Mouse (Mus musculus): ENCODE data around the gene Ccdc61. TPM values are rescaled to one million over a fixed set of nuclear protein-coding genes. Genes with fewer than 3 reads are reported as not detected.

The Ccdc61 gene
- polyA plus RNA-seq, 1 experiment from 2014 or later = 8.4 TPM

- Histone ChIP-seq H3K4me3 (ENCODE audit: low read depth, low read length) (peak overlapping the region; percentile 38), H3K36me3 (ENCODE audit: control insufficient read depth, insufficient read depth) (no peaks in the 10 kb centered on the region), H3K27me3 (ENCODE audit: control insufficient read depth, insufficient read depth, low read depth, low read length) (peaks cover 15% of the 10 kb centered on the region), H3K27ac (ENCODE audit: low read length) (no peak overlapping the region), H3K4me2 (ENCODE audit: low read depth, low read length) (peak overlapping the region; percentile 66), H3K9ac (ENCODE audit: low read depth, low read length) (no peak overlapping the region), H3K9me3 (replicated peaks; ENCODE audit: control insufficient read depth, low read length) (no peaks in the 10 kb centered on the region), H3K4me1 (ENCODE audit: control insufficient read depth, low read depth, low read length) (peaks cover 11% of the 10 kb centered on the region)
- peak; percentile 52 for ATAC-seq (ENCODE audit: low read depth)
- 4% methylated on average over 41 of the region's 41 CpGs for WGBS (ENCODE audit: insufficient replicate concordance)
These were observed 16.4 kb downstream of the Ccdc61 start for GRCm38 (mm10) chr7:18893651-18894430.

- Histone ChIP-seq H3K9ac (ENCODE audit: low read depth, low read length) (no peak overlapping the region), H3K27ac (ENCODE audit: low read length) (no peak overlapping the region), H3K4me1 (ENCODE audit: control insufficient read depth, low read depth, low read length) (peaks cover 11% of the 10 kb centered on the region), H3K36me3 (ENCODE audit: control insufficient read depth, insufficient read depth) (no peaks in the 10 kb centered on the region), H3K9me3 (replicated peaks; ENCODE audit: control insufficient read depth, low read length) (no peaks in the 10 kb centered on the region), H3K27me3 (ENCODE audit: control insufficient read depth, insufficient read depth, low read depth, low read length) (peaks cover 15% of the 10 kb centered on the region), H3K4me3 (ENCODE audit: low read depth, low read length) (no peak overlapping the region), H3K4me2 (ENCODE audit: low read depth, low read length) (no peak overlapping the region)
- ATAC-seq (ENCODE audit: low read depth) = no peak
- 31% methylated on average over 27 of the region's 27 CpGs for WGBS (ENCODE audit: insufficient replicate concordance)
These were observed 17.2 kb downstream of the Ccdc61 start for GRCm38 (mm10) chr7:18893009-18893408.

- Histone ChIP-seq H3K9me3 (replicated peaks; ENCODE audit: control insufficient read depth, low read length) (no peaks in the 10 kb centered on the region), H3K9ac (ENCODE audit: low read depth, low read length) (no peak overlapping the region)
These were observed 18.2 kb downstream of the Ccdc61 start for GRCm38 (mm10) chr7:18891872-18892599.

GRCm38 (mm10) chr7:18890848-18891247 lies 19.4 kb downstream of the Ccdc61 start:
- Histone ChIP-seq H3K4me2 (ENCODE audit: low read depth, low read length) (no peak overlapping the region), H3K27ac (ENCODE audit: low read length) (no peak overlapping the region), H3K27me3 (ENCODE audit: control insufficient read depth, insufficient read depth, low read depth, low read length) (peaks cover 15% of the 10 kb centered on the region), H3K36me3 (ENCODE audit: control insufficient read depth, insufficient read depth) (no peaks in the 10 kb centered on the region), H3K4me1 (ENCODE audit: control insufficient read depth, low read depth, low read length) (peaks cover 11% of the 10 kb centered on the region), H3K4me3 (ENCODE audit: low read depth, low read length) (no peak overlapping the region), H3K9me3 (replicated peaks; ENCODE audit: control insufficient read depth, low read length) (no peaks in the 10 kb centered on the region), H3K9ac (ENCODE audit: low read depth, low read length) (no peak overlapping the region)
- ATAC-seq (ENCODE audit: low read depth) = no peak
- WGBS (ENCODE audit: insufficient replicate concordance) = 82% methylated on average over 8 of the region's 8 CpGs

More at GRCm38 (mm10) chr7:18891872-18892599, 18.2 kb downstream of the Ccdc61 start:
- WGBS (ENCODE audit: insufficient replicate concordance) = 18% methylated on average over 33 of the region's 33 CpGs
- Histone ChIP-seq H3K4me2 (ENCODE audit: low read depth, low read length) (peak overlapping the region; percentile 55), H3K4me1 (ENCODE audit: control insufficient read depth, low read depth, low read length) (peaks cover 11% of the 10 kb centered on the region), H3K36me3 (ENCODE audit: control insufficient read depth, insufficient read depth) (no peaks in the 10 kb centered on the region), H3K4me3 (ENCODE audit: low read depth, low read length) (peak overlapping the region; percentile 36), H3K27ac (ENCODE audit: low read length) (no peak overlapping the region), H3K27me3 (ENCODE audit: control insufficient read depth, insufficient read depth, low read depth, low read length) (peaks cover 15% of the 10 kb centered on the region)
- ATAC-seq (ENCODE audit: low read depth) = peak; percentile 58

GRCm38 (mm10) chr7:18886963-18887362 lies 23.3 kb downstream of the Ccdc61 start:
- no peaks in the 10 kb centered on the region for H3K27me3 ChIP-seq (ENCODE audit: control insufficient read depth, insufficient read depth, low read depth, low read length)
- no peak overlapping the region for H3K9ac ChIP-seq (ENCODE audit: low read depth, low read length)
- WGBS (ENCODE audit: insufficient replicate concordance) = 71% methylated on average over 1 of the region's 1 CpGs
- H3K9me3 ChIP-seq (replicated peaks; ENCODE audit: control insufficient read depth, low read length) = no peaks in the 10 kb centered on the region
- H3K27ac ChIP-seq (ENCODE audit: low read length) = no peak overlapping the region
- peak overlapping the region; percentile 31 for H3K4me3 ChIP-seq (ENCODE audit: low read depth, low read length)
- no peaks in the 10 kb centered on the region for H3K36me3 ChIP-seq (ENCODE audit: control insufficient read depth, insufficient read depth)
- no peaks in the 10 kb centered on the region; the same call in 1 of the 2 replicates for H3K4me1 ChIP-seq (ENCODE audit: control insufficient read depth, low read depth, low read length)
- H3K4me2 ChIP-seq (ENCODE audit: low read depth, low read length) = no peak overlapping the region; the same call in 1 of the 2 replicates
- ATAC-seq (ENCODE audit: low read depth) = no peak

- peak overlapping the region; percentile 16 for H3K4me3 ChIP-seq (ENCODE audit: low read depth, low read length)
- peak overlapping the region; percentile 58; the same call in 1 of the 2 replicates for H3K27ac ChIP-seq (ENCODE audit: low read length)
These were observed 25.3 kb downstream of the Ccdc61 start for GRCm38 (mm10) chr7:18884745-18885422.

GRCm38 (mm10) chr7:18883991-18884744 lies 26.0 kb downstream of the Ccdc61 start:
- Histone ChIP-seq H3K9ac (ENCODE audit: low read depth, low read length) (no peak overlapping the region), H3K4me3 (ENCODE audit: low read depth, low read length) (peak overlapping the region; percentile 16), H3K9me3 (replicated peaks; ENCODE audit: control insufficient read depth, low read length) (no peaks in the 10 kb centered on the region), H3K27me3 (ENCODE audit: control insufficient read depth, insufficient read depth, low read depth, low read length) (no peaks in the 10 kb centered on the region), H3K27ac (ENCODE audit: low read length) (peak overlapping the region; percentile 63; the same call in 1 of the 2 replicates), H3K4me1 (ENCODE audit: control insufficient read depth, low read depth, low read length) (no peaks in the 10 kb centered on the region; the same call in 1 of the 2 replicates), H3K36me3 (ENCODE audit: control insufficient read depth, insufficient read depth) (no peaks in the 10 kb centered on the region), H3K4me2 (ENCODE audit: low read depth, low read length) (no peak overlapping the region)
- 24% methylated on average over 9 of the region's 9 CpGs for WGBS (ENCODE audit: insufficient replicate concordance)
- ATAC-seq (ENCODE audit: low read depth) = peak; percentile 76

More at GRCm38 (mm10) chr7:18884745-18885422, 25.3 kb downstream of the Ccdc61 start:
- H3K4me2 ChIP-seq (ENCODE audit: low read depth, low read length) = no peak overlapping the region
- no peaks in the 10 kb centered on the region for H3K36me3 ChIP-seq (ENCODE audit: control insufficient read depth, insufficient read depth)
- no peak overlapping the region for H3K9ac ChIP-seq (ENCODE audit: low read depth, low read length)
- H3K27me3 ChIP-seq (ENCODE audit: control insufficient read depth, insufficient read depth, low read depth, low read length) = no peaks in the 10 kb centered on the region
- ATAC-seq (ENCODE audit: low read depth) = no peak
- 37% methylated on average over 13 of the region's 13 CpGs for WGBS (ENCODE audit: insufficient replicate concordance)
- H3K4me1 ChIP-seq (ENCODE audit: control insufficient read depth, low read depth, low read length) = no peaks in the 10 kb centered on the region; the same call in 1 of the 2 replicates
- no peaks in the 10 kb centered on the region for H3K9me3 ChIP-seq (replicated peaks; ENCODE audit: control insufficient read depth, low read length)

- Histone ChIP-seq H3K4me2 (ENCODE audit: low read depth, low read length) (no peak overlapping the region), H3K27ac (ENCODE audit: low read length) (no peak overlapping the region), H3K9me3 (replicated peaks; ENCODE audit: control insufficient read depth, low read length) (no peaks in the 10 kb centered on the region), H3K9ac (ENCODE audit: low read depth, low read length) (no peak overlapping the region), H3K4me3 (ENCODE audit: low read depth, low read length) (no peak overlapping the region), H3K36me3 (ENCODE audit: control insufficient read depth, insufficient read depth) (no peaks in the 10 kb centered on the region), H3K4me1 (ENCODE audit: control insufficient read depth, low read depth, low read length) (no peaks in the 10 kb centered on the region), H3K27me3 (ENCODE audit: control insufficient read depth, insufficient read depth, low read depth, low read length) (no peaks in the 10 kb centered on the region)
- ATAC-seq (ENCODE audit: low read depth) = no peak
- WGBS (ENCODE audit: insufficient replicate concordance) = 53% methylated on average over 7 of the region's 7 CpGs
These were observed 31.5 kb downstream of the Ccdc61 start for GRCm38 (mm10) chr7:18878691-18879090.
